Comparison of ENCODE assay signal across 21 mouse cellular contexts in the genomic region with DNA sequence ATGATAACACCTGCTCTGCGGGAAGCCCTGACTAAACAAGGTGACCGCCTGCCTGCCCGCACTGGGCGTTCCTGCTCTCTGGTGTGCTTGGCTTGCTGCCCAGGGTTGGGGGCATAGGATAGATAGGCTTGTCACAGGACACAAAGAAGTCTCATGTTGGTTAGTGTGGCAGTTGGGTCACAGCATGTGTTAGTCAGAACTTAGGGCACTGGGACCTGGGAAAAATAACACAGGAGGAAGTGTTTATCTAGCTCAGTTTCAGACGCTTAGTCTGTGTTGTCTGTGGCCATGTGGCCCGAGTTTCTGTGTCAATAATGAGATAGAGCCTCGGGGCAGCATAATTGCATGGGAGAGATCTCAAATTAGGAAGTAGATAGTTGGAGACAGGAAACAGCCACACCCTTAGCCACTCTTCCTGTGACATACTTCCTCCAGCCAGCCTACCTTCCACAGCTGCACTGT. TPM values are rescaled to one million over a fixed set of nuclear protein-coding genes. Genes with fewer than 3 reads are reported as not detected.
DNase-seq lines count a peak whose midpoint lies in the region; ATAC-seq lines count a peak whose summit lies in the region.
"Had no signal": no experiment of that assay in that cellular context is flagged by ENCODE, and none has a peak within 500 bp of the region (broad histone marks: within the 10 kb centered on the region; RNA-seq: fewer than 3 reads in every experiment).

No protein-coding gene starts in this region.

- no peaks in the 10 kb centered on the region for H3K27me3 ChIP-seq in heart, embryonic 12.5 days (replicated peaks)
- H3K27me3 ChIP-seq in liver, embryonic 16.5 days (ENCODE audit: control insufficient read depth, insufficient read depth, low read depth, low read length): no peaks in the 10 kb centered on the region
- no peaks in the 10 kb centered on the region for H3K27me3 ChIP-seq in splenic B cell, adult 2 months (ENCODE audit: control insufficient read depth, insufficient read depth, low read length, poor library complexity, severe bottlenecking)
- H3K27me3 ChIP-seq: embryonic facial prominence, embryonic 12.5 days; hindbrain, embryonic 15.5 days; limb, embryonic 12.5 days; megakaryocyte, embryonic 14.5 days had no signal

- H3K9me3 ChIP-seq in heart, embryonic 12.5 days (replicated peaks): no peaks in the 10 kb centered on the region
- H3K9me3 ChIP-seq in liver, embryonic 16.5 days (replicated peaks; ENCODE audit: control insufficient read depth, low read length): no peaks in the 10 kb centered on the region
- H3K9me3 ChIP-seq: embryonic facial prominence, embryonic 12.5 days; hindbrain, embryonic 15.5 days; limb, embryonic 12.5 days; megakaryocyte, embryonic 14.5 days had no signal

- no peak overlapping the region for H3K4me2 ChIP-seq in heart, embryonic 12.5 days
- no peak overlapping the region for H3K4me2 ChIP-seq in liver, embryonic 16.5 days (ENCODE audit: low read depth, low read length)
- H3K4me2 ChIP-seq: embryonic facial prominence, embryonic 12.5 days; hindbrain, embryonic 15.5 days; limb, embryonic 12.5 days; lung, embryonic 14.5 days had no signal

- H3K4me3 ChIP-seq in heart, embryonic 12.5 days: no peak overlapping the region
- no peak overlapping the region for H3K4me3 ChIP-seq in liver, embryonic 16.5 days (ENCODE audit: low read depth, low read length)
- H3K4me3 ChIP-seq: embryonic facial prominence, embryonic 12.5 days; hindbrain, embryonic 15.5 days; limb, embryonic 12.5 days; megakaryocyte, embryonic 14.5 days had no signal

- H3K9ac ChIP-seq in heart, embryonic 12.5 days: no peak overlapping the region
- H3K9ac ChIP-seq in liver, embryonic 16.5 days (ENCODE audit: low read depth, low read length): no peak overlapping the region
- H3K9ac ChIP-seq: embryonic facial prominence, embryonic 12.5 days; forebrain, postnatal 0 days; hindbrain, embryonic 15.5 days; limb, embryonic 12.5 days; lung, embryonic 14.5 days had no signal

- no peak overlapping the region; the same call in 1 of the 2 replicates for H3K27ac ChIP-seq in heart, embryonic 12.5 days (ENCODE audit: poor library complexity, severe bottlenecking)
- H3K27ac ChIP-seq in liver, embryonic 16.5 days (ENCODE audit: low read length): no peak overlapping the region
- H3K27ac ChIP-seq: embryonic facial prominence, embryonic 12.5 days; hindbrain, embryonic 15.5 days; kidney, postnatal 0 days; limb, embryonic 12.5 days had no signal

- DNase-seq in heart, postnatal 36 days: no peak
- no peak for DNase-seq in liver
- peak; percentile 49 for DNase-seq in splenic B cell, adult 2 months (ENCODE audit: low read depth, low spot score)
- DNase-seq in kidney, adult 8-10 months: no peak
- no peak for DNase-seq in kidney, postnatal 25 days
- DNase-seq: adrenal gland, postnatal 25 days; cerebellum, postnatal 36 days; forebrain, postnatal 0 days; lung, embryonic 14.5 days; right cerebral cortex, adult 18-20 months; thymus, adult 18-20 months had no signal

- ATAC-seq in heart, embryonic 12.5 days (ENCODE audit: insufficient number of reproducible peaks, low FRiP score): peak; percentile 77
- peak; percentile 32 for ATAC-seq in liver, embryonic 16.5 days (ENCODE audit: low read depth)
- ATAC-seq in granulocyte monocyte progenitor cell, adult 5-6 weeks (replicated peaks; ENCODE audit: poor library complexity, severe bottlenecking): peak; percentile 81
- ATAC-seq: forebrain, postnatal 0 days; intestine, postnatal 0 days; midbrain, embryonic 16.5 days had no signal

- 63% methylated on average over 7 of the region's 7 CpGs for WGBS in heart, embryonic 12.5 days
- whole genome bisulfite sequencing in liver, embryonic 16.5 days (ENCODE audit: insufficient replicate concordance): 30% methylated on average over 7 of the region's 7 CpGs

- H3K4me1 ChIP-seq in heart, embryonic 12.5 days (replicated peaks): no peaks in the 10 kb centered on the region
- H3K4me1 ChIP-seq in liver, embryonic 16.5 days (ENCODE audit: control insufficient read depth, low read depth, low read length): no peaks in the 10 kb centered on the region
- H3K4me1 ChIP-seq: embryonic facial prominence, embryonic 12.5 days; hindbrain, embryonic 15.5 days; limb, embryonic 12.5 days had no signal

- peaks cover 71% of the 10 kb centered on the region for H3K36me3 ChIP-seq in heart, embryonic 12.5 days
- H3K36me3 ChIP-seq in liver, embryonic 16.5 days (ENCODE audit: control insufficient read depth, insufficient read depth): peaks cover 16% of the 10 kb centered on the region
- H3K36me3 ChIP-seq in splenic B cell, adult 2 months (ENCODE audit: control insufficient read depth, insufficient read depth, low read length, poor library complexity, severe bottlenecking): peaks cover 11% of the 10 kb centered on the region

- intact Hi-C loops in heart, postnatal 36 days (cut with DNase I): no loop called here

RNA-seq across cellular contexts. Expression of a gene that starts 22.6 kb away (rescaled TPM):
- polyA plus RNA-seq in heart, embryonic 12.5 days (2016; fragmentation: Nextera tagmentation; extraction: Ambion mirVana): 17.7 and 18.9 TPM in 2 replicates
- 10 to 100 TPM in 1 of 2 experiments, 1 to 10 TPM in 1; 8.6 to 10.2 TPM for total RNA-seq in heart, postnatal 36 days (2021)
- 9.5 and 10.3 TPM in 2 replicates for polyA plus RNA-seq in liver, embryonic 16.5 days (2015; fragmentation: Nextera tagmentation; extraction: Ambion mirVana)
- 12.0 and 16.7 TPM in 2 replicates for total RNA-seq in granulocyte monocyte progenitor cell, adult 5-6 weeks (2014; fragmentation: Nextera tagmentation)
- total RNA-seq in granulocyte monocyte progenitor cell, adult 5-6 weeks (2017): 31.9 and 37.4 TPM in 2 replicates

RNA-seq across cellular contexts. Expression of a gene that starts 22.7 kb away (rescaled TPM):
- 62.8 and 65.3 TPM in 2 replicates for polyA plus RNA-seq in heart, embryonic 12.5 days (2016; fragmentation: Nextera tagmentation; extraction: Ambion mirVana)
- total RNA-seq in heart, postnatal 36 days (2021): 10 to 100 TPM; 47.1 to 49.6 TPM
- 45.6 and 50.8 TPM in 2 replicates for polyA plus RNA-seq in liver, embryonic 16.5 days (2015; fragmentation: Nextera tagmentation; extraction: Ambion mirVana)
- 47.8 and 52.4 TPM in 2 replicates for total RNA-seq in granulocyte monocyte progenitor cell, adult 5-6 weeks (2014; fragmentation: Nextera tagmentation)
- 61.0 and 101 TPM in 2 replicates for total RNA-seq in granulocyte monocyte progenitor cell, adult 5-6 weeks (2017)
